Mouse (Mus musculus): Measurements from ENCODE around the gene Apex1.
A peak's percentile ranks its signal among the peaks of the same experiment; 100 is the strongest.
"Not testable (repeated sequence)": the region's sequence is repeated elsewhere in the genome, so short reads cannot be mapped to it uniquely, and the experiment has no call there.

The Apex1 gene

GRCm38 (mm10) chr14:50924281-50925064 lies at the start of gene Apex1, which contains the start of gene Osgep:
Gene Apex1, plus strand, starts transcription at chr14:50924968.
Gene Osgep, minus strand, starts transcription at chr14:50924893.
- peak; percentile 93 to 94 for DNase-seq (ENCODE audit: low spot score in 2 of 2)

GRCm38 (mm10) chr14:50875175-50875574 lies 49.6 kb upstream of the Apex1 start:
- DNase-seq (ENCODE audit: low spot score in 2 of 2) = no peak

GRCm38 (mm10) chr14:50875591-50876230 lies 49.1 kb upstream of the Apex1 start:
- DNase-seq (ENCODE audit: low spot score in 2 of 2) = no peak

- DNase-seq (ENCODE audit: low spot score in 2 of 2) = no peak
Measured at GRCm38 (mm10) chr14:50876236-50876950, 48.4 kb upstream of the Apex1 start.

GRCm38 (mm10) chr14:50891621-50892020 lies 33.1 kb upstream of the Apex1 start:
- DNase-seq (ENCODE audit: low spot score in 2 of 2) = no peak

- no peak for DNase-seq (ENCODE audit: low spot score in 2 of 2)
Measured at GRCm38 (mm10) chr14:50892091-50892490, 32.7 kb upstream of the Apex1 start.

- DNase-seq (ENCODE audit: low spot score in 2 of 2) = no peak
Measured at GRCm38 (mm10) chr14:50892541-50893459, 32.0 kb upstream of the Apex1 start.

GRCm38 (mm10) chr14:50895407-50895806 lies 29.4 kb upstream of the Apex1 start:
- DNase-seq (ENCODE audit: low spot score in 2 of 2) = no peak

GRCm38 (mm10) chr14:50895985-50896746 lies 28.6 kb upstream of the Apex1 start:
- DNase-seq (ENCODE audit: low spot score in 2 of 2) = no peak

- no peak for DNase-seq (ENCODE audit: low spot score in 2 of 2)
Measured at GRCm38 (mm10) chr14:50896747-50897373, 27.9 kb upstream of the Apex1 start.

GRCm38 (mm10) chr14:50897374-50897765 lies 27.4 kb upstream of the Apex1 start, which contains the start of gene Klhl33:
Gene Klhl33, minus strand, starts transcription at chr14:50897507.
- no peak for DNase-seq (ENCODE audit: low spot score in 2 of 2)

GRCm38 (mm10) chr14:50897992-50898391 lies 26.8 kb upstream of the Apex1 start:
- not testable (repeated sequence) for DNase-seq (ENCODE audit: low spot score in 2 of 2)

GRCm38 (mm10) chr14:50903973-50904827 lies 20.6 kb upstream of the Apex1 start:
- no peak for DNase-seq (ENCODE audit: low spot score in 2 of 2)

- DNase-seq (ENCODE audit: low spot score in 2 of 2) = no peak
Measured at GRCm38 (mm10) chr14:50904828-50905129, 20.0 kb upstream of the Apex1 start.

- not testable (repeated sequence) for DNase-seq (ENCODE audit: low spot score in 2 of 2)
Measured at GRCm38 (mm10) chr14:50905327-50905726, 19.4 kb upstream of the Apex1 start.

- DNase-seq (ENCODE audit: low spot score in 2 of 2) = no peak
Measured at GRCm38 (mm10) chr14:50908126-50908525, 16.6 kb upstream of the Apex1 start.

GRCm38 (mm10) chr14:50911356-50911755 lies 13.4 kb upstream of the Apex1 start:
- DNase-seq (ENCODE audit: low spot score in 2 of 2) = no peak

GRCm38 (mm10) chr14:50923437-50923836 lies 1.3 kb upstream of the Apex1 start:
- not testable (repeated sequence) for DNase-seq (ENCODE audit: low spot score in 2 of 2)

Measured in thymus, postnatal 10 days (tissue).